Mouse (Mus musculus) frontal cortex, postnatal 25 days (tissue): ENCODE data around the gene Pradc1.
"Not testable (repeated sequence)": the region's sequence is repeated elsewhere in the genome, so short reads cannot be mapped to it uniquely, and the experiment has no call there.

Experiments used
- DNase-seq, 2 experiments: peaks; one replicate each; pipeline ENCODE4 v3.0.0; 2022; ENCODE audit warnings: low spot score in 2 of 2

Gene Pradc1

DNA sequence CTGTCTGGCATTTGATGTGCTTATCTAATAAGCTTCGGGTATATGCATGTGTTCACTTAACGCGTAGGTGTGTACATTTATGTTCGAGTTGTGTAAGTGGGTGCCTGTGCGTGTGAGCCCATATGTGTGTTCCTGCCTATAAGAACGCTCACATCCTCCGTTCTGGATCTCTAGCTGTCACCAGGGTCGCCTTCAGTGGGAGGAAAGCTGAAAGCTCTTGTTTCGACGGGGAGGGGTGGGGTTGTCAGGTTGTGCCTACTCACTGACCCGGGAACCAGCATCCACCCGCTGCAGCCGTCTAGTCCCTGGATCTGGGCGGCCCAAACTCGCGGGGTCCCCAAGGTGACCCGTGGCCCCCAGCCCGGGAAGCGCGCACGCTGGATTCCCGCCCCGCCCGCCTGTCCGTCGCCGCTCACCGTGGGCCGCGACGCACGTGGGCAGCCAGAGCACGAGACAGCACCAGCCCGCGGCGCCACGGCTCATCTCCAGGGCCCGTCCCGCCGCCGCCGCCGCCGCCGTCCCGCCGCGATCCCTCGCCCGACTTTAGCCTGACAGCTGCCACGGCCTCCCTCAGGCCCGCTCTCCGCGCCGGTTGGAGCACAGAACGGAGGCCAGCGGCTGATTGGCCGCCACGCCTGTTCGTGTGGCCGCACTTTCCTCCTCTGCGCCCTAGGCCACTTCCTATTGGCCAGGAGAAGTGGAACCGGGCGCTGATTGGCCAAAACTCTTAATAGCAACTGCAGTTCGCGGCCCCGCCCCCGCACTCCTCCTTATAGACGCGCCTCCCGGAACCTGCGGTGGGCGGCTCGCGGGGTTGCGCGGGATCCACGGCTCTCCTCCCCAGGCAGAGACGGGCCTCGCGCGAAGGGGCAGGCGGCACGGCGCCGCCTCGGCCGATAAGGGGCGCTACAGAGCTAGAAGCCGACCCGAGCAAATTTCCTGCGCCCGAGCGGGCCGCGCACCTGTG, 790 bp downstream of the Pradc1 start, which contains the start of gene Cct7:
Gene Cct7, plus strand, starts transcription at position 818 of the 967 bp plus-strand sequence.
- peak; percentile 99 for DNase-seq

DNA sequence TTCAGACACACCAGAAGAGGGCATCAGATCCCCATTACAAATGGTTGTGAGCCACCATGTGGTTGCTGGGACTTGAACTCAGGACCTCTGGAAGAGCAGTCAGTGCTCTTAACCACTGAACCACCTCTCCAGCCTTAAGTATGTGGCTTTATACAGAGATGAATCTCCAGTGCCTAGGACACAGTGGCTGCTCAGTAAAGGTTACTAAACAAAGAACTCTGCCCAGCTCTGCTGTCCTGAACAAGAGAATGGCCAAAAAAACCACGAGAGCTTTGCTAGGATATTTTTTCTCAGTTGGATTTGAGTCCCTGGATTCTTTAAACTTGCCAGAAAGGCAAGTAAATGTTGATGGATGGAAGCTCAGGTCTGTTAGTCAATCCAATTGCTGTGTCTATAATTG, 1.6 kb downstream of the Pradc1 start:
- DNase-seq = not testable (repeated sequence)

DNA sequence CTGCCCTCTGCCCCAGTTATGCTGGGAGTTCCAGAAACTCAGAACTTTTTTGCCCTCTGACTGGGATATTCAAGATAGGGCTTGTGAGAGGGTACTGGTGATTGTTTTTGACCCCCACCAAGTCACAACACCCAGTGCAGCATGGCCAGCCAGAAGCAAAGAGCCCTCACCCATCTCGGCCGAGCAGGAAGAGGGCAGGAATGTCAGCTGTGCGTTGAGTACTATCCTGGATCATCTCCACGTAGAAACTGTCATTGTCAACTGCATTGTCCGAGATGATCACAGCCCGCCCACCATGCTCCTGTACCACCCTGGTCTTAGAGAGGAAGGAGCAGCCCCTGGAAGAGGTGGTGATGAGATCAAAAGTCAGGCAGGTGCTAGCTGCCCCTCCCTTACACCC, 4.4 kb downstream of the Pradc1 start:
- no peak for DNase-seq

DNA sequence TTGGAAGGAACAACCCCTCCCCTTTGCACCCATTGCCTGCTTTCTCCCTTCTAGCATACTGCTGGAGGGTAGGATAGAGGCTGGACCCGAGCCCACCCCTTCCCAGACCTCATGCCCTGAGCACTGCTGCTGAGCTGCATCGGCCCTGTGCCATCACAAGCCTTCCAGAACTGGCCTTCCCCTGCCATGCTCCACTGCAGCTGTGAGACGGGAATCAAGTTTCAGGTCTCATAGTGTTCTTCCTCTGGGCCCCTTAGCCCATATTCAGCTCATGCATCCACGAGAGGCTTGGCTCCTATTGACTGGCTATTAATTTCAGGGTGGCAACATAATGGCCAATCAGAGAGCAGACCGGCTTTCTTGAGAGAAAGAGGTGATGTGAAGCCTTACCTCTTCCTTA, 6.5 kb downstream of the Pradc1 start:
- DNase-seq = no peak

DNA sequence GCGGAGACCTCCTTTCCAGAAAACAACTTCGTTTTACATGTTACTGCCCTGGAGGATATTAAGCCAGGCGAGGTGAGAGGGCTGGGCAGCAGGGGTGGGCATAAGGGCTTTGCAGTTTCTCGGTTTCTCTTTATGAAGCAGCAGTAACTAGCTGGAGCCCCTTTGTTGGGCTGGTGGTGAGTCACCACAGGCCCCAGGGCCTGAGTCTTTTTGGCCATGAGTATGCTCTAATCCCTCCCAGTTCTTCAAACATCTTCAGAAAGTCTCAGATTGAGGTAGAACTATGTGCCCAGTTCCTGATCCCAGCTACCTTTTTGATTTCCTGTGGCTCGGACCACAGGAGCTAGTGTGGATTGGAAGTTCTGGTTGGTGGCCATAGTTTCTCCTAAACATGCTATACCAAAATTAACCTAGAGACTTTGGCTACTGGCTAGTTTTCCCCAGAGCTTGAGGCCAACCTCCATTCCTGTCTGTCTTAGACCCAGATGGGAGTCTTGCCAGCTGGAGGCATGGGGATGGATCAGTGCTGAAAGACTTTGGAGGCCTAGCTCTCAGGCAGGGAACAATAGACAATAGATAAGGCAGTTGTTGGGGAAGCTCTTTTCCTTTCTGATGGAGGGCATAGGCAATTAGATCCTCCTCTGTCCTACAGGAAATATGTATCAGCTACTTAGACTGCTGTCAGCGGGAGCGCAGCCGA, 7.4 kb downstream of the Pradc1 start:
- DNase-seq = no peak

DNA sequence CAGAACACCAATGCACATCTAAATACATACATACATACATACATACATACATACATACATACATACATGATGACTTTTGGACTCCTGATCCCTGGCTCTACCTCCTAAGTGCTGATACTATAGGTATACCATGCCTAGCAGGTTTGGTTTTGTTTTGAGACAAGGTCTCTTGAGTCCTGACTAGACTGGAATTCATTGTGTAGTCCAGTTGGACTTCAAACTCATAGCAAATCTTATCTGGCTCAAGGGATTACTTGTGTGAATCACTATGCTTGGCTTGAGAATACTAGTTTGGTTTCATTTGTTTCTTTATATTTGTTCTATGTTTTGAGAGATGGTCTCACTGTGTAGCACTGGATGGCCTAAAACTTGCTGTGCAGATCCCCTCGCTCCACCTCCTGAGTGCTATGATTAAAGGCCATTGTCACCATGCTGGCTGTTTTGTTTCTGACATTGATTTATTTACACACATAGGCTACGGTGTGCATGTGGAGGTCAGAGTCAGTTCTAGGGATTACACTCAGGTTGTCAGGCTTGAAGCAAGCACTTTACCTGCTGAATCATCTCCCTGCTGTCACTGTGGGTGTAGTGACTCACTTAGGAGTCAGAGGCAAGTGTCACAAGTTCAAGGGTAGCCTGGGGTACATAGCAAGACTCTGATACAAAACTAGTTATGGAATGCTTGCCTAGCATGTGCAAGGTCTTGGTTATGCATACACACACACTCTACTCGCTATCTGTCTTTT, 8.1 kb downstream of the Pradc1 start:
- no peak for DNase-seq

DNA sequence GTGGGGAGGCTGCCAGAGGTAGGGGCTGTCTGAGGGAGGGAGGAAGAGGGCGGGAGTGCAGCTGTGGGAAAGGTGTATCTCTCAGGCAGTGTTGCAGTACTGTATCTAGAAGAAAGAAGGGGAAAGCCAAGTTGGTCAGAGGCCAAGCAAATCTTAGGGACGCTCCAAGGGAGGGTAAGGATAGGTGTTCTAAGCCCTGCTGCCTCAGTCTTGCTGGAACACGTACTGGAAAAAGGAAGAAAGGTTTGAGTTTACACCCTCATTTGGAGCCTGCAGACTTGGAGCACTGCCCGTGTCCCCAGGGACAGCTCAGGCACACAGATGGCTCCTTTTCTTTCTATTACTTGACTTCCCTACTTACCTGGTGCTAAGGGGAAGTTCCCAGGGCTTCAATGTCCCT, 10.6 kb downstream of the Pradc1 start:
- DNase-seq = no peak

DNA sequence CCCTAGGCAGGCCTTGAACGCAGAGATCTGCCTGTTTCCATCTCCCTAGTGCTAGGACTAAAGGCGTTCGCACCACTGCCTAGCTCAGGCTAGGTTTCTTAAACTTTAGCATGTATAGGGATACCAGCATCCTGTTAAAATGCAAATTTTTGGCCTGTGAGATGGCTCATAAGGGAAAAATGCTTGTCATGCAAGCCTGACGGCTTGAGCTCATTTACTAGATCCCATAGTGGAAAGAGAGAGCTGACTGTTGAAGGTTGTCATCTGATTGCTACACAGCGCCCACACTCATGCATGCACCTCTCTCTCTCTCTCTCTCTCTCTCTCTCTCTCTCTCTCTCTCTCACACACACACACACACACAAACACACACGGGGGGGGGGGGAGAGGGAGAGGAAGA, 15.1 kb downstream of the Pradc1 start:
- DNase-seq = no peak

DNA sequence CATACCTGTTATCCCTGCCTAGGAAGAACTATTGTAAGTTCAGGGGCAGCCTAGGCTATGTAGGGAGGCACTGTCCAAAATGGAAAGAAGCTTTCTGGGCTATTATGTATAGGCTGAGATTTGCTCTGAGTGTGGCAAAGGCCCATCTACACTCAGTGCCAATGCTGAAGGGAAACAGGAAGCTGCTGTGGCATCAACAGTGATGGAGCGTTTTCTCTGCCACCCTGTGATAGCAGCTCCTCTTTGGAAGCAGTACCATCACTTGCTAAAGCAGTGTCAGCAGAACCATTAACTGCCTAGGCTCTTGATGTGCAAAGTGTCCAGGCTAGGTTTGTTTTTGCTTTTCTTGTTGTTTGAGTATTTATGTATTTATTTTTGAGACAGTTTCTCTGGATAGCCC, 15.6 kb downstream of the Pradc1 start:
- no peak for DNase-seq

DNA sequence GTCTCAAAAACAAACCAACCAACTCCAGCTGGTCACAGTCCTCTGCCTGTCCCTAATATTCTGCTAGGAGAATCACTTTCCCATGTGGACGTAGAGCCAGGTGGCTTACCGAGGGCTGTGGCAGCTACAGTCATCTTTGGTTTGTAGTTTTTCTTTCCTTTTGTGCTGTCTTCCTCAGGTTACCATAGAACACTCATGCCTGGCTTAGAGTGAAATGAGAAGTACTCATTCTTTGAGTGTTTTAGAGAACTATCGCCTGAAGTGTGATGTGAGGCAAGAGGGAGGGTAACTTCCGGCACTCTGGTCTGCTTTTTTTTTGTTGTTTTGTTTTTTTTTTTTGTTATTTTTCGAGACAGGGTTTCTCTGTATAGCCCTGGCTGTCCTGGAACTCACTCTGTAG, 17.9 kb downstream of the Pradc1 start:
- DNase-seq = no peak

DNA sequence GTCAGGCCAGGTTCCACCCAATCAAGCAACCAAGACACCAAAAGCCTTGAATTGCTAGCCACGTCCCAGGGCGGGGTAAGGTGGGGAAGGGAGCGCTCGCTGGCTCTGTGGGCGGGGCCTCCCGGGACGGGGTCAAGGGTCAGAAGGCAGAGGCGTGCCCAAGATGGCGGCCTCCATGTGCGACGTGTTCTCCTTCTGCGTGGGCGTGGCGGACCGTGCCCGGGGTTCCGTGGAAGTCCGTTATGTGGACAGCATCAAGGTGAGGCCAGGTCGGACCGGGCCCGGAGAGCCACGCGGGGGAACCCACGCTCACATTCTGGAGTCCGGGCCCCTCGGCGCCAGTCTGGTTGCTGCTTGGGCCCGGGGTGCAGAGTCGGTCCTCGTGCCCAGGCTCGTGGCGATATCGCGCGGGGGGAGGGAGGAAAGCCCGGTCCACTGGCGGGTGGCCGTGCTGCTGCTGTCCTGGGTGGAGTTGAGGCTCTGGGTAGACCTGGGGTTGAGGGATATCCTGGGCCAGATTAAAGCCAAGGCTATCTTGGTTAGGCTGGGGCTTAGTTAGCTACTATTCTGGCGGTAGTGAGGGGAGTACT, 19.8 kb downstream of the Pradc1 start, which contains the start of gene Smyd5:
Gene Smyd5, plus strand, starts transcription at position 148 of the 590 bp plus-strand sequence.
- peak; percentile 64 to 71 for DNase-seq

DNA sequence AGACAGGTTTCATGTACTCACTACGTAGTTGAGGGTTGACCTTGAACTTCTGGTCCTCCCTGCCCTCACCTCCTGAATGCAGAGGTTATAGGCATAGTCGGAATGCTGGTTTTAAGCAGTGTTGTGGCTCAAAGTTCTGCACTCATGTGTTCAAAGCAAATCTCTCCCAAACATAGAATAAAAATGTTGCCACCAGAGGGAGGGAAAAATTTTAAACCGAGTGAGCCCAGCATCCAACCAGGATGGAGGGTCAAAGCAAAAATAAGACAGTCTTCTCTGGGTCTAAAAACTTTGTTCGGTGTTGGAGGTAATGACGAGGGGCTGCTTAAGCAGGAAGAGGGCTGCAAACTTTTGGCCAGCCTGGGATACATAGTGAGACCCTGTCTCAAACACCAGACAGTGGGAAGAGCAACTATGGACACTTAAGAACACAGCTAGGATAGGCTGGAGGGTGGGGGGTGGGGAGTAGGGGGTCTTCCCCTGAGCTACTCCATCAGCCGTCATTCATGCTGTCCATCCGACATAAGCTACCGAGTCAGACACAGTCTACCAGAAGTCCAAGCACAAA, 20.4 kb downstream of the Pradc1 start:
- DNase-seq = no peak

DNA sequence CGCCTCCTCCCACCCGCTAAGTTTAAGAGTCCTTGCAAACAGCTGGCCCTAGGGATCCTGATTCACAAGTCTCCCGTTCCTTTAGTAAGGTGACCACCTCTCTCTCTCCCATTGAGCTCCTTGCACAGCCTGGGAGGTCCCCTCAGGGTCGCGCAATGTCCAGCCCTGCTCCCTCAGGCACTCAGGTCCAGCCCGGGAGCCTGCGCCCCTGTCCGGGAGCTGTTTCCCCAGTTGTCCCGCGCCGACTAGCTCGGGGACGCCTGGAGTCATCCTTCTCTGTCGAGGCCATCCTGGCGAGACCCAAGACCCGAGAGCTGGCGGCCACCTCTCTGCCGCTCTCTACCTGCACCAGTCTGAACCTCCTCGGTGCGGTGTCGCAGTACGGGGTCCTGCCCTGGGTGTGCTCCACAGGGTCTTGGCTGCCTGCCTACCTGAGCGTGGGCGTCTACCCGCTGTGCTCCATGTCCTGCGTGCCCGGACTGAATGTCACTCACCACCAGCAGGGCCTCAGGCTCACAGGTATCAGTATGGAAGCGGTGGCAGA, 27.9 kb downstream of the Pradc1 start, which contains the start of gene Noto:
Gene Noto, plus strand, starts transcription at position 51 of the 544 bp plus-strand sequence.
- no peak for DNase-seq

DNA sequence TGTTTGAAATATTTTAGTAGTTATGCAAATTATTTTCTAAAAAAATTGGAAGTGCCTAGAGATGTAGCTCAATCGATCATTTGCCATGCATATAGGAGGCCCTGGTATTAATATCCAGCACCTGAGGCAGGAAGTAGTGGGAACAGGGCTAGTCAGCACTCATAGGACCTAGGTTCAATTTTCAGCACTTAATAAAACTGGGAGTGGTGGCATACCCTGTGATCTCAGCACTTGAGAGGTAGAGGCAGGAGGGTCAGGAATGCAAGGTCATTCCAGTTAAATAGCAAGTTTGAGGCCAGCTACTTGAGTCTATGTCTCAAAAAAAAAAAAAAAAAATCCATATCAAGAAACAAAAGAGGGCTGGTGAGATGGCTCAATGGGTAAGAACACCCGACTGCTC, 32.6 kb downstream of the Pradc1 start:
- DNase-seq = no peak

DNA sequence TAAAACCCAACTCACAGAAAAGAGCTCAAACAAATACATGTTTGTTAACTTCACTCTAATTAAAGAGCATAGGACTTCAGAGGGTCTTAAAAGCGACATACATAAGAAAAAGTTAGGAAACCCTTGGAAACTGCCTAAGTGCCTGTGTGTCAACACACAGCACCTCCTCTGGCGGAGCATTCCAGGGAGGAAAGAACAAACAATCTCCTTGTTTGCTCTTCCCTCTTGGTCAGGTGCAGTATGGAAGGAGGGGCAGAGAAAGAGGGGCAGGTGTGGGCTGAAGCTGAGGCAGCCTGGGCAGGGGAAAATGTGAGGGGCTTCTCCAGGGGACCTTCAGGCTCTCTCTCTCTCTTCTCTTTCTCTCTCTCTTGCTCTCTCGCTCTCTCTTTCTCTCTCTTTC, 35.9 kb downstream of the Pradc1 start:
- no peak for DNase-seq

DNA sequence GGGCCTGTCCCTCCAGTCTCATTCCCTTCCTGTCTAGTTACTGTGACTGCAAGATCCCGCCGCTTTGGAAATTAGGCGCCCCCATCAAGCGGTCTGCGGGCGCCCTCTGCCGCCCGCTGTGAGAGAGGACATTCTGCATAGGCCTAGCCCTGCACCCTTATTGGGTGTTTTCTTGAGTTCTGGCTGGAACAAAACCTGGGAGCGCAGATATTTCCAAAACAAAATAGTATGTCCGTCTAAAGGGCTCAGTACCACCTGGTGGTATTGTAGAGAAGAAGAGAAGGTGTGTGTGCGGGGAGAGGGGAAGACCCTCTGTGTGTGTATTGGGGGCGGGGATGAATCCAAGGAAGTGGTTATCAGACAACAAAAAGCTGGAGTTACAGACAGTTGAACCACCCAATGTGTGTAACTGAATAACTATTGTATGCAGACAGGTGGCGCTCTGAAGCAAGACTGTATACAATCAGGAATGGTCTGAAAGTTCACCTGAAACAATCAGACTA, 40.9 kb downstream of the Pradc1 start:
- DNase-seq = peak in 1 of 2 experiments; percentile 23

DNA sequence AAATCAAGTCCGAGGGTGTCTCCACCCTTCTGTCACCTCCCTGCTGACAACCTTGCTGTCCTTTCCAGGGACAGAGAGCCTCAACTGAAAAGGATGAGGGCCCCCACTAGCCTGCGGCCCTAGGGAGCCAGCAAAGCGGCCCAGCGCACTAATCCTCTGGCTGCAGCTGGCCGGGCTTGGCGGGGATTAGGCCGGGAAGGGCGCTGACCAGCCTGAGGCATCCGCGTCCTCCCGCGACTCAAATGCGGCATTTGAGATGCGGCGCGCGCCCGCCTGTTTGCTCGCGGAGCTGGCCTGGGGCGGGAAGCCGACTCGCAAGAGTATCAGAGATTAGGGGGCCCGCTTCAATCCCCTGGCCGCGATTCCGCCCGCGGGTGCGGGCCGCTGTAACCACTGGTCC, 42.8 kb downstream of the Pradc1 start:
- DNase-seq = no peak

DNA sequence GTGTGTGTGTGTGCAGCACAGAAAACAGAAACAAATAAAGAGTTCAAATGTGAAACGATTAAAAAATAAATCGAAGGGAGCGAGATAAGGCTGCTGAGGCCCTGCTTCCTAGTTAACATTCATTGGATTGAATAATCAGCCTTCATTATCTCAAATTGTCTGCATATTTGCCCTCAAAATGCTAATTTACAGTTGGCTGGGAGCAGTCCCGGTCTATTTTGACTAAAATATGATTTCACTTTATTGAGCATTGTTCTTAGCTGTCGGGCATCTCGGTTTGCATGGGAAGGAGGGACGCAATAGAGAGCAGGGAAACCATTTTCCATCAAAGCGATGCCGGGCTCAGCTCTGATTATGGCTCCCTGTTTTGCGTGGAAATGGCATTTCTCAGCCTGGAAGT, 48.7 kb downstream of the Pradc1 start:
- no peak for DNase-seq

DNA sequence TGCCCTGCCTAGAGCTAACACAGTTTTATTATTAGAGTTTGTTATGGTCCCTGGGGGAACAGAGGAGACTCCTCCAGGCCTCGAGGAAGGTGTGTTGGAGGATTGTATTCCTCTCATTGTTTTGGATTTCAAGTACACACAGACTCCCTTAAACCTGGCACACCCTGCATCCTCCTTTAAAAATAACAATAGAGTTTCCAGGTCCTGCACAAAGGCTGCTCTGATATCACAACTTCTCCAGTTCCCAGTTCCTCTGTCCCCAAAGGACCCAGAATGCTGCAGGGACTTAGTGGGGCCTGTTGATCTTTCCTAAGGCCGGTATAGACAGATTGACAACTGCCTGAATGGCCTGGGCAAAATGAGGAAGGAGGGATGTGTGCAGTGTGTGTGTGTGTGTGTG, 49.2 kb downstream of the Pradc1 start:
- DNase-seq = no peak

DNA sequence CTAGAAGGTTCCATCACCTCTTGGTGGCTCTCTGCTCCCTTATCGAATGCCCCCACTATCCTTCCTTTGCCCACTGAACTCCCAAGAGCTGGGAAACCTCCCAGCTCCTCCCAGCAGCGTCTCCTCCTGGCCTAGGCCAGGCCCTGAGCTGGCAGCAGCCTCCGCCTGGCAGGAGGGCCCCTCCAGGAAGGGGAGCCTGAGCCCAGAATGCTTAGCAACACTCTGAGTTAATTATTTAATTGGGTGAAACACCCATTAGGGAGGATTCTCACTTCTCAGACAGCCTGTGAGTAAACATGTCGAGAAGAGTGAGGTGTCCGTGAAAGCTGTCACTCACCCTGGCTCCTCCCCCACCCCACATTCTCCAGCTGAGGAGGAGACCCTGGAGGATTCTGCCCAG, 52.1 kb downstream of the Pradc1 start:
- no peak for DNase-seq

DNA sequence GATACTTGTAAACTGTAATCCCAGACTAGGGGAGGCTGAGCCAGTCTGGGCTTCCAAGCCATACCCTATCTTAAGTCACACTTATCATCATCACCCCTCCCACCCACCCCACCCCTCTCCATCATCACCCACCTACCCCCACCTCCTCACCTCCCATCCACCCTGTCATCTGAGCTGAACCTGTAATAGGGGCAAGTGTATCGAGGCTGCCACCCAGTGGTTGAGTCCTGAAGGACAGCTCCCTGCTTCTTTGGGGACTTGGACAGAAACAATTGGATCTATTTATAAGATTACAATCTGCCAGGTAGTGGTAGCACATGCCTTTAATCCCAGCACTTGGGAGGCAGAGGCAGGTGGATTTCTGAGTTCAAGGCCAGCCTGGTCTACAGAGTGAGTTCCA, 54.6 kb downstream of the Pradc1 start:
- DNase-seq = peak; percentile 35 to 47
